Mouse (Mus musculus): Measurements from ENCODE around the gene C1qc. TPM values are rescaled to one million over a fixed set of nuclear protein-coding genes. Genes with fewer than 3 reads are reported as not detected.
A peak's percentile ranks its signal among the peaks of the same experiment; 100 is the strongest.

Gene C1qc
- polyA plus RNA-seq, 1 experiment from 2014 or later = 19.7 TPM

GRCm38 (mm10) chr4:136912841-136913240 lies 20.0 kb upstream of the C1qc start:
- no peak for ATAC-seq (ENCODE audit: low FRiP score)
- H3K4me1 ChIP-seq = peaks cover 41% of the 10 kb centered on the region
- no peak overlapping the region for H3K4me3 ChIP-seq
- peaks cover 43% of the 10 kb centered on the region for H3K27me3 ChIP-seq
- no peaks in the 10 kb centered on the region for H3K36me3 ChIP-seq
- no peak overlapping the region for H3K9ac ChIP-seq
- no peaks in the 10 kb centered on the region for H3K9me3 ChIP-seq (replicated peaks)
- WGBS = 6% methylated on average over 9 of the region's 9 CpGs
- H3K27ac ChIP-seq = no peak overlapping the region
- no peak overlapping the region for H3K4me2 ChIP-seq (replicated peaks)

GRCm38 (mm10) chr4:136911804-136912203 lies 18.9 kb upstream of the C1qc start:
- Histone ChIP-seq H3K9me3 (replicated peaks) (no peaks in the 10 kb centered on the region), H3K36me3 (no peaks in the 10 kb centered on the region), H3K4me1 (peaks cover 36% of the 10 kb centered on the region), H3K4me3 (no peak overlapping the region), H3K27me3 (peaks cover 45% of the 10 kb centered on the region), H3K4me2 (replicated peaks) (peak overlapping the region; percentile 40), H3K27ac (peak overlapping the region; percentile 48; the same call in 1 of the 2 replicates), H3K9ac (no peak overlapping the region)
- 36% methylated on average over 9 of the region's 9 CpGs for WGBS
- ATAC-seq (ENCODE audit: low FRiP score) = peak; percentile 10; the same call in 1 of the 2 replicates

- no peak overlapping the region; the same call in 1 of the 2 replicates for H3K9ac ChIP-seq
- no peaks in the 10 kb centered on the region for H3K9me3 ChIP-seq (replicated peaks)
- peak; percentile 67 for ATAC-seq (ENCODE audit: low FRiP score)
- peaks cover 51% of the 10 kb centered on the region for H3K27me3 ChIP-seq
- H3K4me2 ChIP-seq (replicated peaks) = peak overlapping the region; percentile 40
- no peaks in the 10 kb centered on the region for H3K36me3 ChIP-seq
- peak overlapping the region; percentile 48 for H3K27ac ChIP-seq
- peaks cover 30% of the 10 kb centered on the region for H3K4me1 ChIP-seq
- H3K4me3 ChIP-seq = no peak overlapping the region
- whole genome bisulfite sequencing = 2% methylated on average over 17 of the region's 17 CpGs
Measured at GRCm38 (mm10) chr4:136911211-136911646, 18.4 kb upstream of the C1qc start.

- H3K9ac ChIP-seq = no peak overlapping the region
- peaks cover 72% of the 10 kb centered on the region for H3K27me3 ChIP-seq
- no peak overlapping the region for H3K27ac ChIP-seq
- no peaks in the 10 kb centered on the region for H3K36me3 ChIP-seq
- H3K4me1 ChIP-seq = peaks cover 31% of the 10 kb centered on the region
- no peak for ATAC-seq (ENCODE audit: low FRiP score)
- no peaks in the 10 kb centered on the region for H3K9me3 ChIP-seq (replicated peaks)
- no peak overlapping the region for H3K4me2 ChIP-seq (replicated peaks)
- no peak overlapping the region for H3K4me3 ChIP-seq
Measured at GRCm38 (mm10) chr4:136907809-136908208, 14.9 kb upstream of the C1qc start.

GRCm38 (mm10) chr4:136907033-136907432 lies 14.2 kb upstream of the C1qc start:
- H3K4me3 ChIP-seq = no peak overlapping the region
- 9% methylated on average over 7 of the region's 7 CpGs for WGBS
- ATAC-seq (ENCODE audit: low FRiP score) = no peak
- H3K27me3 ChIP-seq = peaks cover 71% of the 10 kb centered on the region
- peaks cover 23% of the 10 kb centered on the region for H3K4me1 ChIP-seq
- no peak overlapping the region for H3K27ac ChIP-seq
- H3K36me3 ChIP-seq = no peaks in the 10 kb centered on the region
- H3K9me3 ChIP-seq (replicated peaks) = no peaks in the 10 kb centered on the region
- no peak overlapping the region for H3K4me2 ChIP-seq (replicated peaks)
- H3K9ac ChIP-seq = no peak overlapping the region

GRCm38 (mm10) chr4:136904767-136905539 lies 12.1 kb upstream of the C1qc start:
- no peaks in the 10 kb centered on the region for H3K9me3 ChIP-seq (replicated peaks)
- peak; percentile 68; the same call in 1 of the 2 replicates for ATAC-seq (ENCODE audit: low FRiP score)
- whole genome bisulfite sequencing = 2% methylated on average over 23 of the region's 23 CpGs
- H3K4me3 ChIP-seq = no peak overlapping the region
- no peak overlapping the region for H3K9ac ChIP-seq
- peaks cover 53% of the 10 kb centered on the region for H3K27me3 ChIP-seq
- peaks cover 11% of the 10 kb centered on the region for H3K4me1 ChIP-seq
- no peaks in the 10 kb centered on the region for H3K36me3 ChIP-seq
- H3K27ac ChIP-seq = no peak overlapping the region
- H3K4me2 ChIP-seq (replicated peaks) = peak overlapping the region; percentile 35

- H3K9me3 ChIP-seq (replicated peaks) = no peaks in the 10 kb centered on the region
- H3K4me2 ChIP-seq (replicated peaks) = no peak overlapping the region
- H3K27ac ChIP-seq = no peak overlapping the region
- no peak overlapping the region for H3K4me3 ChIP-seq
- no peaks in the 10 kb centered on the region for H3K36me3 ChIP-seq
- H3K4me1 ChIP-seq = peaks cover 11% of the 10 kb centered on the region
- H3K27me3 ChIP-seq = peaks cover 52% of the 10 kb centered on the region
- no peak for ATAC-seq (ENCODE audit: low FRiP score)
- 65% methylated on average over 7 of the region's 7 CpGs for WGBS
- H3K9ac ChIP-seq = no peak overlapping the region
Measured at GRCm38 (mm10) chr4:136899154-136899553, 6.3 kb upstream of the C1qc start.

- no peak within 1 kb of the TSS for H3K9ac ChIP-seq
- H3K36me3 ChIP-seq = no peaks in the 10 kb centered on the region
- H3K27me3 ChIP-seq = peaks cover 50% of the 10 kb centered on the region
- no peak within 1 kb of the TSS for H3K4me2 ChIP-seq (replicated peaks)
- WGBS = 81% methylated on average over 9 of the region's 9 CpGs
- ATAC-seq (ENCODE audit: low FRiP score) = no peak
- no peak within 1 kb of the TSS for H3K27ac ChIP-seq
- no peak within 1 kb of the TSS for H3K4me3 ChIP-seq
- no peaks in the 10 kb centered on the region for H3K9me3 ChIP-seq (replicated peaks)
- H3K4me1 ChIP-seq = peaks cover 11% of the 10 kb centered on the region
Measured at GRCm38 (mm10) chr4:136898637-136899036, 5.8 kb upstream of the C1qc start, which contains the start of gene C1qa. Gene C1qa (minus strand): TSS chr4:136898803.

GRCm38 (mm10) chr4:136898084-136898598 lies 5.3 kb upstream of the C1qc start:
- no peak overlapping the region for H3K4me3 ChIP-seq
- no peaks in the 10 kb centered on the region for H3K36me3 ChIP-seq
- H3K9me3 ChIP-seq (replicated peaks) = no peaks in the 10 kb centered on the region
- no peak overlapping the region for H3K9ac ChIP-seq
- peaks cover 54% of the 10 kb centered on the region for H3K27me3 ChIP-seq
- no peak for ATAC-seq (ENCODE audit: low FRiP score)
- no peak overlapping the region for H3K27ac ChIP-seq
- peaks cover 11% of the 10 kb centered on the region for H3K4me1 ChIP-seq
- 66% methylated on average over 9 of the region's 9 CpGs for WGBS
- H3K4me2 ChIP-seq (replicated peaks) = no peak overlapping the region

- H3K4me1 ChIP-seq = peaks cover 11% of the 10 kb centered on the region
- peaks cover 60% of the 10 kb centered on the region for H3K27me3 ChIP-seq
- no peak overlapping the region for H3K9ac ChIP-seq
- no peak overlapping the region for H3K27ac ChIP-seq
- 36% methylated on average over 10 of the region's 10 CpGs for WGBS
- no peaks in the 10 kb centered on the region for H3K36me3 ChIP-seq
- ATAC-seq (ENCODE audit: low FRiP score) = no peak
- H3K4me3 ChIP-seq = no peak overlapping the region
- H3K4me2 ChIP-seq (replicated peaks) = no peak overlapping the region
- no peaks in the 10 kb centered on the region for H3K9me3 ChIP-seq (replicated peaks)
Measured at GRCm38 (mm10) chr4:136896461-136896860, 3.6 kb upstream of the C1qc start.

- Histone ChIP-seq H3K27ac (no peak overlapping the region), H3K9ac (no peak overlapping the region), H3K36me3 (no peaks in the 10 kb centered on the region), H3K9me3 (replicated peaks) (no peaks in the 10 kb centered on the region), H3K27me3 (peaks cover 63% of the 10 kb centered on the region), H3K4me3 (0 out of 2 replicates have a peak overlapping the region, but pooled peaks have one; percentile 1), H3K4me2 (replicated peaks) (peak overlapping the region; percentile 31; the same call in 1 of the 2 replicates), H3K4me1 (peaks cover 11% of the 10 kb centered on the region)
- WGBS = 6% methylated on average over 15 of the region's 15 CpGs
- no peak for ATAC-seq (ENCODE audit: low FRiP score)
Measured at GRCm38 (mm10) chr4:136895861-136896260, 3.0 kb upstream of the C1qc start.

GRCm38 (mm10) chr4:136894821-136895220 lies 2.0 kb upstream of the C1qc start:
- Histone ChIP-seq H3K27me3 (peaks cover 68% of the 10 kb centered on the region), H3K27ac (no peak overlapping the region), H3K36me3 (no peaks in the 10 kb centered on the region), H3K4me3 (no peak overlapping the region), H3K4me2 (replicated peaks) (no peak overlapping the region), H3K4me1 (peaks cover 11% of the 10 kb centered on the region), H3K9me3 (replicated peaks) (no peaks in the 10 kb centered on the region), H3K9ac (no peak overlapping the region)
- 0 out of 2 replicates have a peak, but pooled peaks have one; percentile 5 for ATAC-seq (ENCODE audit: low FRiP score)
- 72% methylated on average over 4 of the region's 4 CpGs for WGBS
